Mouse (Mus musculus) lung, adult 2 months (tissue): ENCODE data around the gene Dao. TPM values are rescaled to one million over a fixed set of nuclear protein-coding genes. Genes with fewer than 3 reads are reported as not detected.

ENCODE experiments used
- DNase-seq: peaks from one replicate; pipeline ENCODE4 v3.0.0; 2022
- H3K4me1 ChIP-seq: fragments of 200-500 bp; 2 replicates; pipeline ENCODE4 v1.6.1; 2011; ENCODE audit warnings: low read length; ENCODE audit not compliant: control insufficient read depth, insufficient read depth
- H3K4me3 ChIP-seq: fragments of 200-500 bp; replicated peaks from 2 replicates; pipeline ENCODE3; 2011; ENCODE audit warnings: low read depth, mild to moderate bottlenecking, control low read depth, low read length; ENCODE audit errors: extremely low read depth
- CTCF ChIP-seq: fragments of 200-500 bp; IDR thresholded peaks from 2 replicates; pipeline ENCODE4 v1.5.1; 2011; ENCODE audit warnings: mild to moderate bottlenecking, low read length, control low read depth; ENCODE audit not compliant: insufficient read depth
- POLR2A ChIP-seq: fragments of 200-500 bp; IDR thresholded peaks from 2 replicates; pipeline ENCODE4 v1.6.1; 2011; ENCODE audit warnings: low read depth, mild to moderate bottlenecking, control low read depth, low read length, borderline replicate concordance; ENCODE audit errors: extremely low read depth
- WGBS: fragments of 180-500 bp; shearing (Covaris S2); methylation state at CpG from one replicate; pipeline ENCODE4 v1.1.7; 2018; 5-methylcytosine and 5-hydroxymethylcytosine counted together
- polyA plus RNA-seq: library from polyadenylated mRNA; depleted of rRNA; stranded (reverse); fragments of >200 nt; gene quantifications from 2 replicates; pipeline ENCODE4 v1.2.3, GENCODE M21; 2012

The Dao gene
- polyA plus RNA-seq, 1 experiment = 0.17 TPM

- DNase-seq = no peak
- Histone ChIP-seq H3K4me3 (no peak overlapping the region), H3K4me1 (no peaks in the 10 kb centered on the region)
- TF ChIP-seq CTCF (no peak), POLR2A (no peak)
- 64% methylated on average over 1 of the region's 1 CpGs for WGBS
These were observed 41.6 kb downstream of the Dao start for GRCm38 (mm10) chr5:114045134-114045533.

- 56% methylated on average over 3 of the region's 3 CpGs for WGBS
- DNase-seq = no peak
- TF ChIP-seq CTCF (no peak), POLR2A (no peak)
- Histone ChIP-seq H3K4me3 (no peak overlapping the region), H3K4me1 (no peaks in the 10 kb centered on the region)
These were observed 42.6 kb downstream of the Dao start for GRCm38 (mm10) chr5:114046151-114046550.

DNA sequence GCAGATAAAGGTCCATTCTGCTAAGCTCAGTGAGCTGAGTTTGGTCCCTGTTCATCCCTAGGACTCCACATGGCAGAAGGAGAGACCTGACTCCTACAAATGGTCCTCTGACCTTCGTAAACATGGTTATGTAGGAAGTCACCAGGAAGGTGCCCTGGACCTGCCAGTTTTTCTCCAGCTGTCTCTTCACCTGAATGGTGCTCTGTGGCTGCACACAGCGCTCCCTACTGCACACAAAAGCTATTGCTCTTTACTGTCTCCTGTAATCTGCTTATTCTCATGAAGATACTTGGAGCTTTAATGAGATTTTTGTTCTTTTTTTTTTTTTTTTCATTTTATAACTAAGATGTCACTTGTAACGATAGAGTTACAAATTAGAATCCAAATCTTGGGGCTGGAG is 43.1 kb downstream of the Dao start:
- WGBS = 44% methylated on average over 3 of the region's 3 CpGs
- DNase-seq = no peak
- H3K4me3 ChIP-seq = no peak overlapping the region
- H3K4me1 ChIP-seq = no peaks in the 10 kb centered on the region
- TF ChIP-seq CTCF = peak; percentile 28; the same call in 1 of the 2 replicates
- TF ChIP-seq POLR2A = no peak

DNA sequence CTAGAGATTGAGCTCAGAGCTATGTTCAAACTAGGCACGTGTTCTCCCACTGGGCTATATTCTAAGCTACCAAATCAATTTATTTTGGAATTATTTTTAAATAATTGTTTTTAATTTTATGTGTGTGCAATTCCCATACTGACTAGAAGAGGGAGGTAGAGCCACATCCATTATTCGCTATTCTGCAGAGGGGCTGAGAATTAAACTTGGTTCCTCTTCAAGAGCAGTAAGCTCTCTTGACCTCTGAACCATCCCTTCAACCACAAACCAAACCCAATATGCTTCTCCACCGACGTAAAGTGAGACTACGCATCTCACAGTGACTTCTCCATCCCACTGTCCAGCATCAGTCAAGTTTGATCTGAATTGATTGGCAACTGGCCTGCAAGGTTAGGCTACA is 43.7 kb downstream of the Dao start:
- DNase-seq = no peak
- TF ChIP-seq POLR2A = no peak
- no peak for TF ChIP-seq CTCF
- H3K4me1 ChIP-seq = no peaks in the 10 kb centered on the region
- no peak overlapping the region for H3K4me3 ChIP-seq
- WGBS = 70% methylated on average over 5 of the region's 5 CpGs

DNA sequence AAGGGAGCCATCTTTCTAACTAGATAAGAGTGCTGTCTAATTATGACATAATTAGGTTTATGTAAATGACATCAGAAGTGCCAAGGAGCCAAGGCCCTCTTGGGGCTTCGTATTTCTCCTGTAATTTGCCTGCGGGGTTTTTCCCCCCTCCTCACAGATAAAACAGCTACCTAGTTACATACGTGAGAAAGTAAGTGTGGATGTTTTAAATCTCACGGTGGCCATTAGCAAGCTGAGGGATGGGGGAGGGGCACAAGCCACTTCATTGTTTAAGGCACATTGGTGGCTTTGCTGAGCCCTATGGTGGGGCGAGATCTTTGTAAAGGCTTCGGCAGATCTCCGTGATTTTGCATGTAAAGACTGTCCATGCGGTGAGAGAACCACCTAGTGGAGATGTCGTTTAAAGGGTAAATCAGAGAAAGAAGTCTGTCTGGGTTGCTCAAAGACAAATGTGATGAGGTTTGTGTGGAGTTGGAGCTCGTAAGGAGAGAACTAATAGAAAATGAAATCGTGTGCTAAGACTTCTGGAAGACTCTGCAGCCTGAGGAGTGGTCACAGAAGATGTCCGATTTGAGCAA is 45.3 kb downstream of the Dao start:
- no peak overlapping the region for H3K4me3 ChIP-seq
- DNase-seq = no peak
- TF ChIP-seq CTCF (no peak), POLR2A (no peak)
- WGBS = 50% methylated on average over 12 of the region's 12 CpGs
- H3K4me1 ChIP-seq = no peaks in the 10 kb centered on the region

DNA sequence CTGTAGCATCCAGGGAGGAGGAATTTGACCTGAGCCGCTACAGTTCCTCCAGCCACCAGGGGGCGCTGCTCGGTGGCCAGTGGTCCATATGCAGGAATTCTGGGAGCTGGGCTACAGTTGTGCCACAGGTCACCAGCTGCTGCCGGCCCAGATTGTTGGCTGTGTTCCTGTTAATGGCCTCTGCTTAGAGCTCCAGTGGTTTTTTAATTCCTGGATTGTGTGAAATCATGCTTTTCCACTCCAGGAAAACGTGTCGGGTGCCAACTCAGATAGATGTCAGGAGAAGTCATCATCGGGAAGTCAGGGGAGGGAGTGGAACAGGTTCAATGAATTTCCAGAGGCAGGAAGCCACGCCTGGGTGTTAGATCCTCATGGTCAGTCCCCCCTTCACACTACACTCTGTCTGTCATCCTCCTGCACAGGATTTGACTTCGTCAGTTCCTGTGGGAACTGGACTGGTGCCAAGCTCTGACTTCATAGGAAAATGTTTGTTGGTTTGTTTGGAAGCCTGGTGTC is 48.8 kb downstream of the Dao start:
- peak; percentile 61 for DNase-seq

DNA sequence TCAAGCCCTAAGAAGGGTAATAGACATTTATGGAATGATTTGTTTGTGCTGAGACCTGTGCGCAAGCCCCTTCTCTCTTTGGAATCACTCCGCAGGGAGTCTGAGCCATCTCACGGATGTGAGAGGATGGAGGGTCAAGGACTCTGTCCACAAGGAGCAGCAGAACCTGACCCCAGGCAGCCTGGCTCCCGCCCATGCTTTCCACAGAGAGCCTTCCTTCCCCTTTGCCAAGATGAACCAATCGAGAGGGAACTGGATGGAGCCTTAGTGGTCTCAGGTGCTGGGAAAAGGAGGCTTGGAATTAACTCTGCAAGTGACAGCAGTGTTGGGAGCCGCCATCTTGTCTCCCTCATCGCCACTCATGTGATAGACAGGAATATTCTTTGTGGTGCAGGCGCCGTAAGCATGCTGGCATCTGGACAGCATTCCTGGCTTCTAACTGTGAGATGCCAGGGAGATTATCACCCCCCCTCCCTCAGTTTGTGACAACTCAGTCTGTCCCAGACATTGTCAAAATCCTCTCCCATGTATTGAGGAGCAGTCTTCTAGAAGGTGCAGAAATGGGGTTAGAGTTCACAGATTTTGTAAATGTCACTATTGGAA is 53.7 kb downstream of the Dao start:
- Histone ChIP-seq H3K4me3 (no peak overlapping the region), H3K4me1 (no peaks in the 10 kb centered on the region)
- 74% methylated on average over 9 of the region's 9 CpGs for WGBS
- no peak for DNase-seq
- TF ChIP-seq CTCF (no peak), POLR2A (no peak)

More for the DNA sequence above, 48.8 kb downstream of the Dao start:
- WGBS = 5% methylated on average over 9 of the region's 9 CpGs
- Histone ChIP-seq H3K4me1 (no peaks in the 10 kb centered on the region), H3K4me3 (peak overlapping the region; percentile 3)
- TF ChIP-seq CTCF (peak; percentile 73), POLR2A (no peak)

GRCm38 (mm10) chr5:114061675-114062074 is 58.2 kb downstream of the Dao start:
- H3K4me1 ChIP-seq = no peaks in the 10 kb centered on the region
- DNase-seq = no peak
- no peak overlapping the region for H3K4me3 ChIP-seq
- 36% methylated on average over 7 of the region's 7 CpGs for WGBS
- no peak for TF ChIP-seq CTCF
- no peak for TF ChIP-seq POLR2A

DNA sequence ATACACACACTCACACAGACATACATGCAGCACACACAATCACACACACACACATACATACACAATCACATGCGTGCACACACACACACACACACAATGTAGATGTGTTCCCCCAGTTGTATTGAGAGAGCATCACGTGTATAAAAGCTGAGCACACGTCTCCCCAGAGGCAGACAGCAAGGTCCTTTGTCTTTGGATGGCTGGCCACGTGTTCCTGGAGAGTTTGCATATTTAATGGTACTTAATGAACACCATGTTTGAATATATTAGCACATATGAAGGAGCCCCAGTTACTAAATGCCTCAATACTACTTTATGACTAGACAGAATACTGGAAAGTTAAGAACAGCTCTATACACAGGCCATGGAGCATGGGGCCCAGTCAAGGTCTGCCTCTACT is 60.5 kb downstream of the Dao start:
- TF ChIP-seq CTCF (no peak), POLR2A (no peak)
- Histone ChIP-seq H3K4me1 (no peaks in the 10 kb centered on the region), H3K4me3 (no peak overlapping the region)
- WGBS = 69% methylated on average over 4 of the region's 4 CpGs
- DNase-seq = no peak

GRCm38 (mm10) chr5:114065161-114065560 is 61.7 kb downstream of the Dao start, which contains the start of gene Usp30:
Gene Usp30 (plus strand): TSS chr5:114065461.
- 89% methylated on average over 6 of the region's 6 CpGs for WGBS

More at GRCm38 (mm10) chr5:114065161-114065560, 61.7 kb downstream of the Dao start, which contains the start of gene Usp30:
- no peak for TF ChIP-seq CTCF
- TF ChIP-seq POLR2A = no peak
- DNase-seq = no peak
- Histone ChIP-seq H3K4me3 (no peak within 1 kb of the TSS), H3K4me1 (no peaks in the 10 kb centered on the region)
